Mouse (Mus musculus) forebrain, embryonic 16.5 days (tissue): Measurements from ENCODE around the gene Polg. TPM values are rescaled to one million over a fixed set of nuclear protein-coding genes. Genes with fewer than 3 reads are reported as not detected.

ENCODE experiments used
- ATAC-seq: fragments of 200-750 bp; cut with Nextera tagmentation; 2 replicates; pipeline ENCODE4 v1.8.0; 2017; ENCODE audit warnings: mild to moderate bottlenecking, moderate library complexity
- H3K27ac ChIP-seq: fragments of 300-500 bp; sonication (generic); 2 replicates; pipeline ENCODE4 v1.5.1; 2014; ENCODE audit warnings: low read length, control low read depth
- H3K27me3 ChIP-seq: fragments of 300-500 bp; sonication (generic); replicated peaks from 2 replicates; pipeline ENCODE4 v1.6.1; 2014; ENCODE audit warnings: low read length; ENCODE audit not compliant: control insufficient read depth, insufficient read depth
- H3K36me3 ChIP-seq: fragments of 300-500 bp; sonication (generic); 2 replicates; pipeline ENCODE4 v1.6.1; 2014; ENCODE audit not compliant: control insufficient read depth, insufficient read depth
- H3K4me1 ChIP-seq: fragments of 300-500 bp; sonication (generic); replicated peaks from 2 replicates; pipeline ENCODE4 v1.6.1; 2014; ENCODE audit warnings: low read length; ENCODE audit not compliant: control insufficient read depth, insufficient read depth
- H3K4me2 ChIP-seq: fragments of 300-500 bp; sonication (generic); 2 replicates; pipeline ENCODE4 v1.6.1; 2014; ENCODE audit warnings: mild to moderate bottlenecking, low read length, control low read depth
- H3K4me3 ChIP-seq: fragments of 300-500 bp; sonication (generic); replicated peaks from 2 replicates; pipeline ENCODE4 v1.5.1; 2014; ENCODE audit warnings: mild to moderate bottlenecking, low read length, control low read depth
- H3K9ac ChIP-seq: fragments of 300-500 bp; sonication (generic); replicated peaks from 2 replicates; pipeline ENCODE4 v1.6.1; 2014; ENCODE audit warnings: low read depth, low read length, control low read depth
- H3K9me3 ChIP-seq: fragments of 300-500 bp; sonication (generic); 2 replicates; pipeline ENCODE4 v1.6.1; 2016; ENCODE audit warnings: low read length; ENCODE audit not compliant: control insufficient read depth
- WGBS: fragments of 180-500 bp; shearing (Covaris S2); extraction: QIAGEN DNeasy Blood & Tissue Kit; methylation state at CpG from one replicate; pipeline ENCODE4 v1.1.7; 2014; 5-methylcytosine and 5-hydroxymethylcytosine counted together
- polyA plus RNA-seq: library from polyadenylated mRNA; unstranded; fragments of >200 nt; fragmentation: Nextera tagmentation; extraction: Ambion mirVana; gene quantifications from 2 replicates; pipeline ENCODE4 v1.2.1, GENCODE M21; 2015

Polg gene
- 29.5 and 34.6 TPM in 2 replicates for polyA plus RNA-seq

DNA sequence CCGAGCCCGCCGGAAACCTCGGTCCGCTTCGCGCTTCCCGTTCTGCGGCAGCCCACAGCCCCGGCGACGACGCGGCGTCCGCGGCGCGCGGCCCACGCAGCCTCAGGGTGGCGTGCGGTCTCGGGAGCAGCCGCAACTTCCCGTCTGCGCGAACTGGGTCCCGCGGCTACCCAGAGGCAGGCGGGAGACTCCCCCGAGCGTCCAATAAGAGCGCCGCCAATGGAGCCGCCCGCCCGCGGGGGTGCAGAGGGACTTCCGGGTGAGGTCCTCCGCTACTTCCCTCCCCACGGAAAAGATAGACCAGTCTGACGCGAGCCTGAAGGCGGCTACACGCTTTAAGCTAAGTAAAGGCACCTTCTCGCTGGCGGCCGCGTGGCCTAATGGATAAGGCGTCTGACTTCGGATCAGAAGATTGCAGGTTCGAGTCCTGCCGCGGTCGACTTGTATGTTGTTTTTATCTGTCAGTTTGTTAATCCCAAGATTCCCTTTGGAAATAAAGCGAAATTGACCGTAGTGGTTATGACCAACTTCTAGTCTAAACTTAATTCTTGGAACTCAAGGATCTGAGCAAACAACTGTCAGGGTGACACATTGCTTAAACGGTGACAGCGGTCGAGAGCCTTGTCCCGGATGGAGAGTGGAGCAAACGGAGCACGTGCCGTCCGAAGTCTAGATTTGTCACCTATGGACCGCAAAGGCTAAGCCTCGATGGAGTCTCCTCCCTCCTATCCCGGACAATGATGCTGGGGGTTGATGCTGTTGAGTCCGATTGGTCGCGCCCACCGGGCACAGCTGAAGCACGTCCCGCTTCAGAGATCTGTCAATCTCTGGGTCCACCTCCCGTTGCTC lies at the start of gene Polg:
Gene Polg, minus strand, starts transcription at position 310 of the 849 bp plus-strand sequence.
- Histone ChIP-seq H3K4me3 (peak within 1 kb of the TSS; percentile 87), H3K4me2 (peak within 1 kb of the TSS; percentile 64), H3K27me3 (no peaks in the 10 kb centered on the region), H3K36me3 (peaks cover 6% of the 10 kb centered on the region), H3K9me3 (no peaks in the 10 kb centered on the region), H3K9ac (peak within 1 kb of the TSS; percentile 83), H3K4me1 (peaks cover 30% of the 10 kb centered on the region), H3K27ac (peak within 1 kb of the TSS; percentile 84)
- ATAC-seq = peak; percentile 98
- under 1% methylated on average over 76 of the region's 76 CpGs for WGBS

DNA sequence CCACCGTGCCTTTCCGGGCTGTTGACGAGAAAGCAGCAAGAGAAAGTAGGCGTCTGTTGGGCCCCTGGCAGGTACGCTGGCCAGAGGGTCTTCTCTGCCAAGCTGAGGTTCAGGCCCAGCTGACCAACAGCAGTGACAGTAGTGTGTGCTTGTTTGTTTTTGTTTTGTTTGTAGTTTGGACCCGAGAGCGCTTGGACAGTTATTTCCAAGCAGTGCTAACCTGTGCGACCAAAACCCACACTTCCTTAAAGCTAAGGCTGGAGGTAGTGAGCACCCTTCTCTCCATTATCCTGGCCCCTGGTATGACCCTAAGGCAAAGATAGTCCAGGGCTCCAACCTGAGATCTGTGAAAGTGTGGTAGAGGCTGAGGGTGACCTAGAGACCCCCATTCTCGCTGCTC lies 49.7 kb upstream of the Polg start:
- Histone ChIP-seq H3K4me2 (peak overlapping the region; percentile 72), H3K4me3 (peak overlapping the region; percentile 36), H3K9ac (peak overlapping the region; percentile 85), H3K27ac (peak overlapping the region; percentile 93), H3K36me3 (no peaks in the 10 kb centered on the region), H3K27me3 (no peaks in the 10 kb centered on the region), H3K9me3 (no peaks in the 10 kb centered on the region), H3K4me1 (peaks cover 96% of the 10 kb centered on the region)
- 22% methylated on average over 9 of the region's 9 CpGs for WGBS
- no peak for ATAC-seq

DNA sequence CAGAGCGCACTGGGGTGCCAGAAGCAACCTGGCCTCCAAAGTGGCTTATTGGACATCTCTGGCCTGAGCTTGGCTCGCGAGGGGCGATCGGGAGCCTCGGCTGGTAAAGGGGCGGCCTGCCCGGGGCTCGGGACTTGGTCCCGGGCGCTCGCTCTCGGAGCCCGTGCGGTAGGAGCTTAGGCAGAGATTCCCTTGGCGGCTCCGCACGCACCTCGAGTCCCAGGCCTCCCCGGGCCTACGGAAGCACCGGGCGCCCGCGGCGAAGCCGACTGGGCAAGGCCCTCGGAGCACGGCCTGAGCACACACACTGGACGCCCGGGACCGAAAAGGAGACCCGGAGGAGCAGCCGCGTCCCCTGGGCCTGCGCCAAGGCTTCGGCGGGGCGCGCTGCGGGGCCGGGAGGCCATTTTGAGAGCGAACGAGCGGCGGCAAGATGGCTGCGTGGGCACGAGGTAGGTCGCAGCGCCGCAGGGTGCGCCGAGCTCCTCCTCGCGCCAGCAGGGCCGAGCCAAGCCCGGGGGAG lies 49.1 kb upstream of the Polg start:
- WGBS = under 1% methylated on average over 56 of the region's 57 CpGs
- H3K4me1 ChIP-seq = peaks cover 93% of the 10 kb centered on the region
- H3K4me2 ChIP-seq = peak overlapping the region; percentile 72
- H3K27me3 ChIP-seq = no peaks in the 10 kb centered on the region
- no peaks in the 10 kb centered on the region for H3K36me3 ChIP-seq
- H3K27ac ChIP-seq = peak overlapping the region; percentile 93
- H3K9me3 ChIP-seq = no peaks in the 10 kb centered on the region
- H3K4me3 ChIP-seq = peak overlapping the region; percentile 36
- peak overlapping the region; percentile 85 for H3K9ac ChIP-seq
- ATAC-seq = peak; percentile 3; the same call in 1 of the 2 replicates

DNA sequence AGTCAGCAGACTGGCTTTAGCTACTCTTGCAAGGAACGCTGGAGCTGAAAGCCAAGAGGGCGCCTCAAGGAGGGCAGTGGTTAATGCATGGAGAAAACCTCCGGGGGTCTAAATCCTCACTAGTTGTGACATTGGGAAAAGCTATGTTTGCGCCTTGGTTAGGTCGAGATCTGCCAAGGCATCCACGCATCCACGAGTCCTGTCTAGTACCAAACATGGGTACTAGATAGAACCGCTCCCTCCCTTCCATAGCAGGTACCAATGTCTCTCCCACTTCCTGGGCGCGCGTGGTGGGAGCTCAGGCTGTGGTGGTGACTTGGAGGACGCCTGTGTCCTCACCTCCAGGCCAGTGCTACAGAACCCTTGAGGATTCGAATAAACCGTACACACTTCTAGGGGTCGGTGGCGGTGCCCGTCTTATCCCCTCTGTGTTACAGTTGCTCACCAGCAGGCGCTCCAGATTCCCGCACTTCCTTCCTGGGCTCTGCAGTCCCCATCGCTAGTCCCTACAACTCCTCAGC lies 48.3 kb upstream of the Polg start:
- Histone ChIP-seq H3K9me3 (no peaks in the 10 kb centered on the region), H3K9ac (peak overlapping the region; percentile 85), H3K36me3 (no peaks in the 10 kb centered on the region; the same call in 1 of the 2 replicates), H3K4me2 (peak overlapping the region; percentile 72), H3K27ac (peak overlapping the region; percentile 93), H3K4me1 (peaks cover 93% of the 10 kb centered on the region), H3K27me3 (no peaks in the 10 kb centered on the region), H3K4me3 (peak overlapping the region; percentile 36)
- no peak for ATAC-seq
- WGBS = 10% methylated on average over 20 of the region's 20 CpGs

DNA sequence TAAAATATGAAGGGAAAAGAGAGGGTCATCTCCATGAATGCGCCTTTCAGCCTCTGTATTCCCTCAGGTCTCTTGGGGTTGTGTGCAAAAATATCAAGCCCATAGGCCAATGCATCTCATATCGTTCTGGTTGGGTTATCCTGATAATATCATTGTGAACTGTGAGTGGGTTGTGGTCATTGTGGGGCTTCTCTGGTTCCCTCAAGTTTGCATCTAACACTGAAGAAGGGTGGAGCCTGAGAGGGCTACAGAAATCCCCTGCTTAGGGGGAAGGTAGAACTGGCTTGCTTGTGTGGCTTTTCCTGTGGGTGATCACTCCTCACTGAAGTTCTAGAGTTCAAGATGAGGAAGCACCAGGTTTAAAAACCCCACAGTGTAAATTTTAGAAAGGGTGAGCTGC lies 47.3 kb upstream of the Polg start:
- H3K9me3 ChIP-seq = no peaks in the 10 kb centered on the region
- H3K4me2 ChIP-seq = peak overlapping the region; percentile 72
- H3K27ac ChIP-seq = peak overlapping the region; percentile 93
- WGBS = 18% methylated on average over 2 of the region's 2 CpGs
- no peak overlapping the region for H3K4me3 ChIP-seq
- H3K36me3 ChIP-seq = no peaks in the 10 kb centered on the region; the same call in 1 of the 2 replicates
- peak overlapping the region; percentile 33 for H3K9ac ChIP-seq
- no peaks in the 10 kb centered on the region for H3K27me3 ChIP-seq
- no peak for ATAC-seq
- H3K4me1 ChIP-seq = peaks cover 91% of the 10 kb centered on the region

DNA sequence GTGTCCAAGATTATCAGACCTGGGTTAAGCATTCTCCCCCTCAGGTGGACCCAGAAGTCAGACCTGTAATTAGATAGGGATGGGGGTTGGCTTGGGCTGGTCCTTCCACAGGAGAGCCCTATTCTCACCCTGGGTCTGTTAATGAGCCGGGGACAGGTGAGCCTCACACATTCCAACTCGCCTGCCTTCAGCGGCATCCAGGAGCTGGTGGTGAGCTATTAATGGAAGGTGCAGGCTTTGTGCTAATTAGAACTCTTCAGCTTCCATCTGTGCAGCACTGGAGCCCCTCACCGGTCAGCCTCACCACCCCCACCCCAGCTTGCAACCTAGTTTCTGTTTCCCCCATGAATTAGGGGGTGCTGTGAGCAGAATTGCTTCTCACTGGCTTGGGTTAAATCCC lies 46.3 kb upstream of the Polg start:
- ATAC-seq = no peak

DNA sequence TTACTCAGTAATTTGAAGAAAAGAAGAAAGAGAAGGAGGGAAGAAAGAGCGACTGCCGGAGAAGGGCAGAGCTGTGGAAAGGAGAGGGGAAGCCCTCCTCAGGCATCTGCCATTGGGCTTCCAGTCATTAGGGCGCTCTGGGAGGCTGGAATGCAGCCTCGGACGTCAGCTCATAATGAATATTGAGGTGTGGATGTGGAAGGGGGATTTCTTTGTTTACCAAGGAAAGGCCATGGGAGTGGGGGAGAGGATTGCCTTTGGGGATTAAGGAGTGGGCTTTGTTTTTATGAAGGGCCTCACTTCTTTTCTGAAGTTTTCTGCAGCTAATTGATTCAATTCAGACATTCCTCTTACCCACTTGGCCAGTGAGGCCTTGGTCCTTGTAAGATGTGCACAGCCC lies 45.5 kb upstream of the Polg start:
- H3K9ac ChIP-seq = peak overlapping the region; percentile 66
- H3K4me2 ChIP-seq = peak overlapping the region; percentile 99
- H3K27ac ChIP-seq = peak overlapping the region; percentile 93
- H3K4me1 ChIP-seq = peaks cover 82% of the 10 kb centered on the region
- ATAC-seq = peak; percentile 31
- no peaks in the 10 kb centered on the region; the same call in 1 of the 2 replicates for H3K36me3 ChIP-seq
- H3K9me3 ChIP-seq = no peaks in the 10 kb centered on the region
- H3K4me3 ChIP-seq = peak overlapping the region; percentile 27
- H3K27me3 ChIP-seq = no peaks in the 10 kb centered on the region
- WGBS = 2% methylated on average over 5 of the region's 5 CpGs

More for the DNA sequence above, 46.3 kb upstream of the Polg start:
- Histone ChIP-seq H3K36me3 (no peaks in the 10 kb centered on the region; the same call in 1 of the 2 replicates), H3K9ac (peak overlapping the region; percentile 66), H3K4me1 (peaks cover 90% of the 10 kb centered on the region), H3K4me3 (peak overlapping the region; percentile 20), H3K27me3 (no peaks in the 10 kb centered on the region), H3K27ac (peak overlapping the region; percentile 93), H3K9me3 (no peaks in the 10 kb centered on the region), H3K4me2 (peak overlapping the region; percentile 99)
- WGBS = 5% methylated on average over 4 of the region's 4 CpGs

DNA sequence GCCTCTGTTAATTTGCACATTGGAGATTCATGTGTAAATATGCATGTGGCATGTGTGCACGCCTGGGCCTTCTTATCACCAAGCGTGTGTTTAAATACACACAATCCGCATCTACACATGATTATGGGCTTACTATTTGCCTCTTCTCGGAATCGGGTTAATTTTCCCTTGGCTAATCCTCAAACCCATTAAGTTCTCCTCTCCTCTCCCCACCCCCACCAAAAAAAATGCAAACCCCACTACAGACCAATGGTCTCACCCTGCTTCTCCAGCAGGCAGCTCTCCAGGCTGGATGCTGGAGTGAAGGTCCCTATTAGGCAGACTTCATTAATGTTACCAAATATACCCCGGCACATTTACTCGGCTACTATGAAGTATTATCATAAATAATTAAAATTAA lies 45.0 kb upstream of the Polg start:
- H3K9ac ChIP-seq = peak overlapping the region; percentile 66
- peak overlapping the region; percentile 27 for H3K4me3 ChIP-seq
- no peaks in the 10 kb centered on the region; the same call in 1 of the 2 replicates for H3K36me3 ChIP-seq
- H3K4me1 ChIP-seq = peaks cover 78% of the 10 kb centered on the region
- H3K9me3 ChIP-seq = no peaks in the 10 kb centered on the region
- peak; percentile 24; the same call in 1 of the 2 replicates for ATAC-seq
- peak overlapping the region; percentile 99 for H3K4me2 ChIP-seq
- H3K27ac ChIP-seq = peak overlapping the region; percentile 93
- H3K27me3 ChIP-seq = no peaks in the 10 kb centered on the region
- 4% methylated on average over 7 of the region's 7 CpGs for WGBS

DNA sequence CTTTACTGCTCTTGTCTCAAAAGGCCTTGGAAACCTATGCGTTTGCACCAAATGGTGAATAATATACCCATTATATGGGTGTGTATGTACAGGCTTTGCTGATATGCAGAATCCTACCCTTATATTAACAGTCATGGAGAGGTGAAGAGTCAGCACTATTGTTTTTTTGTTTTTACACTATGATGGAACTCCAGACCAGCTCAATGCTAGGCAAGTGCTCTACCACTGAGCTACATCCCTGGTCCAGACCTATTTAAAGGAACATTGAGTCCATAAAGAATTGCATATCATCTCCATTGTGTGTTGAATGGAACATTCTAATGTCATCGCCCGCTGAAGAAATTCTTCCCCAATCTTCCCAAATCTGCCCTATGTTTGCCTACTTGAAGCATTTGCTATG lies 44.5 kb upstream of the Polg start:
- no peak for ATAC-seq
- peak overlapping the region; percentile 66 for H3K9ac ChIP-seq
- H3K4me1 ChIP-seq = peaks cover 73% of the 10 kb centered on the region
- 10% methylated on average over 3 of the region's 3 CpGs for WGBS
- H3K4me2 ChIP-seq = peak overlapping the region; percentile 99
- no peaks in the 10 kb centered on the region for H3K9me3 ChIP-seq
- no peaks in the 10 kb centered on the region; the same call in 1 of the 2 replicates for H3K36me3 ChIP-seq
- H3K27me3 ChIP-seq = no peaks in the 10 kb centered on the region
- H3K27ac ChIP-seq = peak overlapping the region; percentile 93
- peak overlapping the region; percentile 27 for H3K4me3 ChIP-seq
